Mouse (Mus musculus) hindbrain, embryonic 14.5 days (tissue): ENCODE results near the gene Krt17. TPM values are rescaled to one million over a fixed set of nuclear protein-coding genes. Genes with fewer than 3 reads are reported as not detected.

Source experiments
- ATAC-seq: fragments of 200-750 bp; cut with Nextera tagmentation; 2 replicates; pipeline ENCODE4 v1.8.0; 2017; ENCODE audit warnings: moderate number of reproducible peaks, mild to moderate bottlenecking, moderate TSS enrichment, moderate library complexity; ENCODE audit not compliant: low FRiP score
- DNase-seq: peaks from one replicate; pipeline ENCODE4 v3.0.0-alpha.2; 2015; ENCODE audit warnings: low spot score
- H3K27ac ChIP-seq: fragments of 300-500 bp; sonication (generic); 2 replicates; pipeline ENCODE4 v1.5.1; 2014; ENCODE audit warnings: mild to moderate bottlenecking, moderate library complexity
- H3K27me3 ChIP-seq: fragments of 300-500 bp; sonication (generic); 2 replicates; pipeline ENCODE4 v1.6.1; 2014; ENCODE audit warnings: mild to moderate bottlenecking, low read length, mixed read lengths; ENCODE audit not compliant: control insufficient read depth, insufficient read depth
- H3K36me3 ChIP-seq: fragments of 300-500 bp; sonication (generic); replicated peaks from 2 replicates; pipeline ENCODE4 v1.6.1; 2014; ENCODE audit not compliant: control insufficient read depth, insufficient read depth
- H3K4me1 ChIP-seq: fragments of 300-500 bp; sonication (generic); replicated peaks from 2 replicates; pipeline ENCODE4 v1.6.1; 2014; ENCODE audit warnings: antibody characterized with exemption, low read length, mixed read lengths; ENCODE audit not compliant: control insufficient read depth, insufficient read depth
- H3K4me2 ChIP-seq: fragments of 300-500 bp; sonication (generic); replicated peaks from 2 replicates; pipeline ENCODE4 v1.6.1; 2014; ENCODE audit warnings: mild to moderate bottlenecking, moderate library complexity
- H3K4me3 ChIP-seq: fragments of 300-500 bp; sonication (generic); replicated peaks from 2 replicates; pipeline ENCODE4 v1.5.1; 2014; ENCODE audit warnings: mild to moderate bottlenecking, low read length
- H3K9ac ChIP-seq: fragments of 300-500 bp; sonication (generic); 2 replicates; pipeline ENCODE4 v1.6.1; 2014
- H3K9me3 ChIP-seq: fragments of 300-500 bp; sonication (generic); 2 replicates; pipeline ENCODE4 v1.6.1; 2016; ENCODE audit warnings: low read length; ENCODE audit not compliant: control insufficient read depth
- WGBS: fragments of 180-500 bp; shearing (Covaris S2); extraction: QIAGEN DNeasy Blood & Tissue Kit; methylation state at CpG from one replicate; pipeline ENCODE4 v1.1.7; 2014; 5-methylcytosine and 5-hydroxymethylcytosine counted together
- polyA plus RNA-seq: library from polyadenylated mRNA; unstranded; fragments of >200 nt; fragmentation: Nextera tagmentation; extraction: Ambion mirVana; gene quantifications from 2 replicates; pipeline ENCODE4 v1.2.1, GENCODE M21; 2014

The Krt17 gene
- polyA plus RNA-seq, 1 experiment from 2014 or later = 0.16 TPM

DNA sequence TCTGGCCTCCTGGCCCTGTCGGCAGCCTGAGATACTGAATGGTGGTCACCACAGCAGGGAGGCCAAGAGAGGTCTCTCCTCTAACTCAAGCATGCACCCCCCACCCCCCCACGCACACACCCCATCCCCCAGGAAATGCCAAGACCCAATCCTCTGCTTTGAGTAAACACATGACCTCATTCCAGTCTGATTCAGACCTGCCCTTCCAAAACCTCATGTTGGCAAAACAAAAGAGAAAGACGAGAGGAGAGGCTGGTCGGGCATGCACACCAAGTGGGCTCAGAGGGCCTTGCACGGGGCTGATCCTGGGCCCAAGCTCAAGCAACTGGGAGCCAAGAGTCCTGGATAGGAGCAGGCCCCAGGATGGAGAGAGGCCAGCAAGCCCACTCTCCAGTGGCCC is 29.4 kb upstream of the Krt17 start:
- no peak overlapping the region for H3K27ac ChIP-seq
- H3K9ac ChIP-seq = no peak overlapping the region
- no peak for ATAC-seq
- H3K4me2 ChIP-seq = no peak overlapping the region
- H3K4me3 ChIP-seq = no peak overlapping the region
- 52% methylated on average over 5 of the region's 5 CpGs for WGBS
- H3K36me3 ChIP-seq = no peaks in the 10 kb centered on the region
- no peaks in the 10 kb centered on the region for H3K9me3 ChIP-seq
- H3K4me1 ChIP-seq = no peaks in the 10 kb centered on the region
- H3K27me3 ChIP-seq = no peaks in the 10 kb centered on the region
- no peak for DNase-seq

DNA sequence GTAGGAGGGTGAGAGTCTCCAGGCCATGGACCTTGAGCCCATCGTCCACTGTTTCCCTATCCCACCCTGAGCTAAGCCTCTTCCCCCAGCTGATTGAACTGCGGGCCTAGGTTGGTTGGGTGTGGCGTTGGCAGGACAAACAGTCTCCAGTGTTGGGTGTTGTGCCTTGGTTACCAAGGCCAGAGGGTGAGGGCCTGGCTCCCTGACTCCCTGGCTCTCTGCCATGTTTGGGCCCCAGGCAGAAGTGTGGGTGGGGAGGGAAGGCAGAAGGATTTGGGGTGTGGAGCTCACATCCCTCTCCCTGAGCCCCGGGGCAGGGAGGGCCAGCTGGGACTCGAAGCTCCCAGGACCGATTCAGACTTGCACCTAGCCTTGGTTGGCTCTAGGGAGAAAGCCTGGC is 28.1 kb upstream of the Krt17 start:
- Histone ChIP-seq H3K4me2 (no peak overlapping the region), H3K27ac (no peak overlapping the region), H3K9ac (no peak overlapping the region), H3K4me3 (no peak overlapping the region), H3K36me3 (no peaks in the 10 kb centered on the region), H3K4me1 (no peaks in the 10 kb centered on the region), H3K9me3 (no peaks in the 10 kb centered on the region), H3K27me3 (no peaks in the 10 kb centered on the region)
- 82% methylated on average over 6 of the region's 6 CpGs for WGBS
- DNase-seq (no peak), ATAC-seq (no peak)

DNA sequence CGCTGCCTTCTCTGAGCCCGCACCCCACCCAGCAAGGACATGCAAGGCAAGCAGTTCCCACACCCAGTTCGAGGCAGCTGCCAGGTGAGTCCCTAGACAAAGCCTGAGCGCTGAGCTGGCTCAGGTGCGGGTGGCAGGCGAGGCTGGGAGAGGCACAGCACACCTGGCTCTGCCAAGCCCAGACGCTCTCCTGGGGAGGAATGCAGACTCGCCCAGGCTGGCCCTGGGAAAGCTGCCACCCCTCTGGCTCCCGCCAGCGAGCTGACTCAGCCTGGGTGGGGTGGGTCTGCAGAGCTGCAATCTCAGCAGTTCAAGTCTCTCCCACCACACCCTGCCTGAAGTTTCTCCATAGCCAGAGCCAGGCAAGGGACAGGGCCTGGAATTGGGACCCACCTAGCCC is 26.2 kb upstream of the Krt17 start:
- WGBS = 26% methylated on average over 10 of the region's 10 CpGs
- DNase-seq = no peak
- H3K9ac ChIP-seq = no peak overlapping the region

DNA sequence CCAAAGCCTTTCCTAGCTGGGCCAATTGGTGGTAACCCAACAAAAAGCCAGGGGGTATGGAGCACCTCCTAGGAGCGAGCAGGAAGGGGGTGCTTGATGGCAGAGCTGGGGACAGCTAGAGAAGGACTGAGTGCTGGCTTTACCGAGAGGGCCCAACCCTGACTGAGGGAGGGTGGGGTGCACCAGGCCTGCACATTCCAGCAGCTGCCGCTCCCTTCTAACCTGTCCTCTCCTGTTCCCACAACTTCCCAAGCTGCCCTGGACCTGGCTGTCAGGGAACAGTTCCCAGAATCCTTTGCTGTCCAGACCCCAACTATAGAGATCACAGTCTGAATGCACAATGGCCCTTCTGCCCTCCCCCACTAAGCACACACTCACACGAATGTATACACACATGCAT is 24.2 kb upstream of the Krt17 start:
- no peak for DNase-seq
- 83% methylated on average over 4 of the region's 4 CpGs for WGBS
- no peaks in the 10 kb centered on the region for H3K4me1 ChIP-seq

More for the DNA sequence above, 26.2 kb upstream of the Krt17 start:
- H3K4me1 ChIP-seq = no peaks in the 10 kb centered on the region
- no peak overlapping the region for H3K27ac ChIP-seq
- H3K9me3 ChIP-seq = no peaks in the 10 kb centered on the region
- no peaks in the 10 kb centered on the region for H3K36me3 ChIP-seq
- H3K27me3 ChIP-seq = no peaks in the 10 kb centered on the region
- no peak overlapping the region for H3K4me3 ChIP-seq
- no peak overlapping the region for H3K4me2 ChIP-seq
- ATAC-seq = no peak

DNA sequence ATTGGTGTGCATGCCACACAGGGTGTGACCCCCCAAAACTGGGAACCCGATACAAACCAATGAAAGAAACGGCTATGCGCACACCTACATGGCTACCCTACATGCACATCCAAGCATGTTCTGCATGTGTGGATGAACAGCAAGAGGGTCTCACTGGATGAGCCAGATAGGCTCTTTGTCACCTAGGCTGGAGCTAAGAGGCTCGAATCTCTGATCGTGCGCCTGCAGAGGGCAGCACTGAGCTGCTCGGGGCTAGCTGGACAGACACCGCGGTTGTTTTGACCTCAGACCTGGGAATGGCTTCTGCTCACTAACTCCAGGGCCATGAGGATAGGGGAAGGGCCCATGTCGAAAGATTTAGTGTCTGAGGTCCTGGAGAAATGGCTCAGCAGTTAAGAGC is 21.7 kb upstream of the Krt17 start:
- H3K4me3 ChIP-seq = no peak overlapping the region
- H3K27ac ChIP-seq = no peak overlapping the region
- H3K36me3 ChIP-seq = no peaks in the 10 kb centered on the region
- DNase-seq (peak; percentile 78), ATAC-seq (peak; percentile 17; the same call in 1 of the 2 replicates)
- H3K9me3 ChIP-seq = no peaks in the 10 kb centered on the region
- no peak overlapping the region for H3K4me2 ChIP-seq
- H3K27me3 ChIP-seq = no peaks in the 10 kb centered on the region
- H3K4me1 ChIP-seq = no peaks in the 10 kb centered on the region
- 25% methylated on average over 10 of the region's 10 CpGs for WGBS
- no peak overlapping the region for H3K9ac ChIP-seq

More for the DNA sequence above, 24.2 kb upstream of the Krt17 start:
- Histone ChIP-seq H3K36me3 (no peaks in the 10 kb centered on the region), H3K27ac (no peak overlapping the region), H3K4me2 (no peak overlapping the region), H3K4me3 (no peak overlapping the region), H3K9me3 (no peaks in the 10 kb centered on the region), H3K9ac (no peak overlapping the region), H3K27me3 (no peaks in the 10 kb centered on the region)
- ATAC-seq = no peak

- no peak overlapping the region for H3K4me2 ChIP-seq
- H3K9ac ChIP-seq = no peak overlapping the region
- no peaks in the 10 kb centered on the region for H3K9me3 ChIP-seq
- peak; percentile 99 for DNase-seq
- H3K27ac ChIP-seq = no peak overlapping the region
- H3K4me3 ChIP-seq = no peak overlapping the region
- no peaks in the 10 kb centered on the region for H3K27me3 ChIP-seq
- peak; percentile 46; the same call in 1 of the 2 replicates for ATAC-seq
- no peaks in the 10 kb centered on the region for H3K36me3 ChIP-seq
- 19% methylated on average over 11 of the region's 11 CpGs for WGBS
- H3K4me1 ChIP-seq = no peaks in the 10 kb centered on the region
Measured at GRCm38 (mm10) chr11:100281596-100282544, 21.0 kb upstream of the Krt17 start.

DNA sequence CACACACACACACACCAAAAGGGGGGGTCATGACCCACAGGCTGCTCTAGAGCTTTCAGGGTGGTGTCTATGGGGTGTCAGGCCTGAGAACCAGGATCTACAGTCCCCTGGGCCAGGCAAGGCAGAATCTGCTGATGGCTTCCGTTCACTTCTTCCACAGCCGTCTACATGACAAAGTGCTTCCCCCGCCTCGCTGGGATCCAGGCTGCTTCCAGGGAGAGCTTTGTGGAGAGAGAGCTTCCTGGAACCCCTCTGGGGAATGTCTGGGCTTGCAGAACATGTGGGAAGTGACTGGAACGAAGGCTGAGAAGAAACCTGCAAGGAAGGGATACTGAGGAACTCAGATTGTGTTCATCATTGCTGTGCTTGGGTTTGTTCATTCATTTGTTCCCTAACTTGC is 17.9 kb upstream of the Krt17 start:
- no peaks in the 10 kb centered on the region for H3K36me3 ChIP-seq
- DNase-seq = no peak
- no peaks in the 10 kb centered on the region for H3K4me1 ChIP-seq
- whole genome bisulfite sequencing = 57% methylated on average over 5 of the region's 5 CpGs
- no peak overlapping the region for H3K4me2 ChIP-seq
- no peak overlapping the region for H3K4me3 ChIP-seq
- no peak for ATAC-seq
- H3K27me3 ChIP-seq = no peaks in the 10 kb centered on the region
- H3K9me3 ChIP-seq = no peaks in the 10 kb centered on the region
- no peak overlapping the region for H3K27ac ChIP-seq
- H3K9ac ChIP-seq = no peak overlapping the region

GRCm38 (mm10) chr11:100277726-100278480 is 17.1 kb upstream of the Krt17 start:
- Histone ChIP-seq H3K9me3 (no peaks in the 10 kb centered on the region), H3K9ac (no peak overlapping the region), H3K4me1 (no peaks in the 10 kb centered on the region), H3K27me3 (no peaks in the 10 kb centered on the region), H3K4me2 (no peak overlapping the region), H3K27ac (no peak overlapping the region), H3K4me3 (no peak overlapping the region), H3K36me3 (no peaks in the 10 kb centered on the region)
- ATAC-seq = no peak
- WGBS = 74% methylated on average over 15 of the region's 15 CpGs
- DNase-seq = no peak

DNA sequence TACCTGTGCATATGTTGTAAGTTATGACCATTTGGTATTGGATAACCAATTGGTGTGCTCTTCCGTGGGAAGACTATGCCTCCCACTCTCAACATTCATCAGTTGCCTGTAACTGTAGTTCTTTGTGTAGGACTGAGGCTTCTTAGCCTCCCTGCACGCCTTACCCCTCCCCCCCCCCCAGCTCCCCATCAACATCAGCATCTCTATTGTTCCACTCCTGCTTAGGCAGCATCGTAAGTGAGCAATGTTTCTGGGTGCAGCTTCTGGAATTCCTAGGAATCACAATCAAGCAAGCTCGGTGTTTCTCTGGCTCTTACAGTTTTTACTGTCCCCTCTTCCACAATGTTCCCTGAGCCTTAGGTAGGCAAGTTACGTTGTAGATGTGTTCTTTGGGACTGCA is 14.6 kb upstream of the Krt17 start:
- WGBS = 40% methylated on average over 5 of the region's 5 CpGs
- no peaks in the 10 kb centered on the region for H3K9me3 ChIP-seq
- DNase-seq = no peak
- no peak overlapping the region for H3K4me3 ChIP-seq
- no peak for ATAC-seq
- H3K27ac ChIP-seq = no peak overlapping the region
- H3K27me3 ChIP-seq = no peaks in the 10 kb centered on the region
- H3K4me2 ChIP-seq = no peak overlapping the region
- no peak overlapping the region for H3K9ac ChIP-seq
- H3K36me3 ChIP-seq = no peaks in the 10 kb centered on the region
- H3K4me1 ChIP-seq = no peaks in the 10 kb centered on the region
